Mouse (Mus musculus) hindbrain, embryonic 15.5 days (tissue): ENCODE data around the gene Oas1c. TPM values are rescaled to one million over a fixed set of nuclear protein-coding genes. Genes with fewer than 3 reads are reported as not detected.

ENCODE experiments used
- ATAC-seq: fragments of 200-750 bp; cut with Nextera tagmentation; 2 replicates; pipeline ENCODE4 v1.8.0; 2017; ENCODE audit warnings: low read depth, moderate number of reproducible peaks, moderate TSS enrichment; ENCODE audit not compliant: low FRiP score
- H3K27ac ChIP-seq: fragments of 300-500 bp; sonication (generic); replicated peaks from 2 replicates; pipeline ENCODE4 v1.5.1; 2015; ENCODE audit warnings: mild to moderate bottlenecking, inconsistent platforms
- H3K27me3 ChIP-seq: fragments of 300-500 bp; sonication (generic); 2 replicates; pipeline ENCODE4 v1.6.1; 2015; ENCODE audit warnings: control low read depth, inconsistent platforms
- H3K36me3 ChIP-seq: fragments of 300-500 bp; sonication (generic); 2 replicates; pipeline ENCODE4 v1.6.1; 2015; ENCODE audit warnings: control low read depth, inconsistent platforms
- H3K4me1 ChIP-seq: fragments of 300-500 bp; sonication (generic); replicated peaks from 2 replicates; pipeline ENCODE4 v1.6.1; 2015; ENCODE audit warnings: control low read depth, inconsistent platforms
- H3K4me2 ChIP-seq: fragments of 300-500 bp; sonication (generic); 2 replicates; pipeline ENCODE4 v1.6.1; 2015; ENCODE audit warnings: moderate library complexity, mild to moderate bottlenecking, inconsistent platforms
- H3K4me3 ChIP-seq: fragments of 300-500 bp; sonication (generic); 2 replicates; pipeline ENCODE4 v1.5.1; 2015; ENCODE audit warnings: mild to moderate bottlenecking, inconsistent platforms
- H3K9ac ChIP-seq: fragments of 300-500 bp; sonication (generic); 2 replicates; pipeline ENCODE4 v1.6.1; 2015; ENCODE audit warnings: inconsistent platforms
- H3K9me3 ChIP-seq: fragments of 300-500 bp; sonication (generic); 2 replicates; pipeline ENCODE4 v1.6.1; 2016; ENCODE audit warnings: control low read depth, inconsistent platforms
- WGBS: fragments of 180-500 bp; shearing (Covaris S2); methylation state at CpG from one replicate; pipeline ENCODE4 v1.1.7; 2015; 5-methylcytosine and 5-hydroxymethylcytosine counted together
- microRNA-seq: library from miRNA; unstranded; fragments of <30 nt; microRNA quantifications from one replicate; pipeline ENCODE4, GENCODE M21; 2016
- polyA plus RNA-seq: library from polyadenylated mRNA; unstranded; fragments of >200 nt; fragmentation: Nextera tagmentation; extraction: Ambion mirVana; gene quantifications from 2 replicates; pipeline ENCODE4 v1.2.1, GENCODE M21; 2015

Oas1c gene
- polyA plus RNA-seq, 1 experiment from 2014 or later = 0.32 TPM

DNA sequence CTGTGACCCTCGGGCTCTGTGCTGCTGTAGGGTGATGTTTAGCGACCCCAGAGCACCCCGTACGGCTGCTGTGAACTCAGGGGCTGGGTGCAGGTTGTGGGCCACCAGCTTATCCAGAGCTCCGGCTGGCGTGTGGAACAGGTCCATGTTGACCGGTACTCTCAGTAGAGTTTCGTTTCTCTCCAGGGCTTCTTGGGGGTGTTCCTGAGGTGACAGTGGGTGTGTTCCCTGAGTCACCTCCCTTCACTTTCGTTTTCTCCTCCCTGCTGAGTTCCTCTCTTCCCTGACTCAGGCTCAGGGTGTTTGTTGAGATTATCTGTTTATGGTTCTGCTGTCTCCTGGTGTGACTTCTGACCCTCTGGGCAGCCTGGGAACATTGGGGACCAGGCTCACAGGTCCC, 34.8 kb downstream of the Oas1c start, which contains the start of gene Oas3:
TSS of gene Oas3 (minus strand) at position 184 of the 400 bp plus-strand sequence.
- Histone ChIP-seq H3K9ac (no peak within 1 kb of the TSS), H3K4me2 (no peak within 1 kb of the TSS), H3K4me1 (no peaks in the 10 kb centered on the region), H3K36me3 (no peaks in the 10 kb centered on the region), H3K27ac (no peak within 1 kb of the TSS), H3K4me3 (no peak within 1 kb of the TSS), H3K9me3 (no peaks in the 10 kb centered on the region), H3K27me3 (no peaks in the 10 kb centered on the region)
- WGBS = 80% methylated on average over 9 of the region's 9 CpGs
- ATAC-seq = no peak

DNA sequence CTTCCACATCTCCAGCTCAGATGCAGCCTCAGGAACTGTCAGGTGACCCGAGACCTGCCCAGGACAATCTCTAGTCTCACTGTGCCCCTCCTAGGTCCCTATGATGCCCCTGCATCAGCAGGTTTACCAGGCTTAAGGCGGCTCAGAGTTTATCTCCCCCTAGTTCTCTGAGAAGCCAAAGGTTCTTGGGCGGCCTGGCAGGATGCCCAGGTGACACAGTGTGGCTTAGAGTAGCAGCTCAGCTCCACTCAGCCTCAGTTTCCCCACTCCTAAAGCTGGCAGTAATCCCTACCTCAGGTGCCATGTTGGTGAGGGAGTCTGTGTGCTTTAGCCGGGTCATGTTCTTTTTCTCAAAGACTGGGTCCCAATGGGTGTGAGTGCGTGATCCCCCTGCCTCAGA, 35.5 kb downstream of the Oas1c start:
- no peak overlapping the region for H3K4me3 ChIP-seq
- no peaks in the 10 kb centered on the region for H3K36me3 ChIP-seq
- H3K9me3 ChIP-seq = no peaks in the 10 kb centered on the region
- H3K27ac ChIP-seq = no peak overlapping the region
- no peak overlapping the region for H3K9ac ChIP-seq
- H3K4me2 ChIP-seq = no peak overlapping the region
- ATAC-seq = no peak
- no peaks in the 10 kb centered on the region for H3K27me3 ChIP-seq
- WGBS = 85% methylated on average over 5 of the region's 5 CpGs
- H3K4me1 ChIP-seq = no peaks in the 10 kb centered on the region

DNA sequence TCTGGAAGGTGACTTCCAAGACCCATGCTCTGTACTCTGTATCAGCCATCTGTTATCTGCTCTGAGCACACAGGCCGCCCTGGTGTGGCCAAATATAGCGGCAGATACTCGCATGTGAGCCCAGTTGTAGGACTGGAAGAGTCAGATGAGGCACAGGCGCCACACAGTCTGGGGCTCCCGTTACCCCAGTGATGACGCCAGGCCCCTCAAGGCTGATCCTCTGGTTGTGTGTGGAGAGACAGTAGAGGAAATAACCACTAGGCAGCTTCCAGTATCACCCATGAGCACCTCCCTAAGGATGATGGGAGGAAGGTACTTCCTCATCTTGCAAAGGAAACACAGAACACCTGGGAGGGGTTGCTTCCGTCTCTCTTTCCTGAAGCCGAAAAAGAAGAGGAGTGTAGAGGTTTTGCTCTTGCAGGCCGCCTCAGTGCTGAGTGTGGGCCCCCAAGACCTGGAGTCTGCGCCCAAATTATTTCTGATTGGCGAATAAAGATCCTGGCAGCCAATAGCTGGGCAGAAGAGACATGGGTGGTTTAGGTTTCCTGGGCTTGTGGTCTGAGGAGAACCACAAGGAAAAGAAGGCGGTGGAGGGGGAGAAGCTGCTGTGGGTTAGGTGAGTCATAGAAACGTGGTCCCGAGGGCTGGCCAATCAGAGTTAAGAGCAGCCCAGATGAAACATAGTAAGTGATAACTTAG, 36.9 kb downstream of the Oas1c start:
- Histone ChIP-seq H3K27me3 (no peaks in the 10 kb centered on the region), H3K9me3 (no peaks in the 10 kb centered on the region), H3K9ac (no peak overlapping the region), H3K4me2 (no peak overlapping the region), H3K36me3 (no peaks in the 10 kb centered on the region), H3K27ac (no peak overlapping the region), H3K4me1 (no peaks in the 10 kb centered on the region), H3K4me3 (no peak overlapping the region)
- 82% methylated on average over 14 of the region's 14 CpGs for WGBS
- no peak for ATAC-seq

DNA sequence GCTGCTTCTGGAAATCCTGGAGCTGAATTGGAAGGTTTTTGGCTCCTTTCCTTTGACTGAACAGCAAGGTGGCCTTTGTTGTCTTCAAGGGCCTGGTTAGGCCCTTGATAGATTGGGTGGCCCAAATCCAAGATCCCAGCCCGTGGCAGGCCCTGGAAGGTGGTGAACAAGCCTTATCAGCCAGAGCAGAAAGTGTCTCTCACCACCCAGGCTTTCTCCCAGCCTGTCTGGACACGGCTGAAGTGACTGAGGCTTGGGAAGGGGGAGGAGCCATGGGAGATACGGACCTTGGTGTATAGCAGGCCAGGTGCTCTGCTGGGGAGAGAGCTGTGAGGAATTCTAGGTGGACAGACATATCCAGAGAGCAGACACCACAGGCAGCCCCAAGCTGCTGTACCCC, 42.9 kb downstream of the Oas1c start:
- Histone ChIP-seq H3K9me3 (no peaks in the 10 kb centered on the region), H3K27ac (no peak overlapping the region), H3K4me2 (no peak overlapping the region), H3K4me1 (no peaks in the 10 kb centered on the region), H3K27me3 (no peaks in the 10 kb centered on the region), H3K4me3 (no peak overlapping the region), H3K9ac (no peak overlapping the region), H3K36me3 (no peaks in the 10 kb centered on the region)
- no peak for ATAC-seq
- WGBS = 68% methylated on average over 3 of the region's 3 CpGs

DNA sequence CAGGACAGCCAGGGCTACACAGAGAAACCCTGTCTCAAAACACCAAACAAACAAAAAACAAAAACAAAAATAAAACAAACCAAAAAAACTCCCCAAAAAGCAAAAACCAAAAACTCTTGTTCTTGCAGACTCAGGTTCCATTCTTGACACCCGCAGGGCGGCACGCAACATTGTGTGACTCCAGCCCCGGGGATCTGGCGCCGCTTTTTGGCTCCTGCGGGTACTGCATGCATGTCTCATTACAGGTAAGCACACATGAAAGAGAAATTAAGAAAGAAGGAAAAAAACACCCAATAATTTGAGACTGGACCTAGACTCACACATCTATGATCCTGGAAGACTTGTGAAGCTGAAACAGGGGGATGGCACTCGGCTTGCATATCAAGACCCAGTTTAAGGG, 47.3 kb downstream of the Oas1c start:
- Histone ChIP-seq H3K4me3 (no peak overlapping the region), H3K36me3 (no peaks in the 10 kb centered on the region), H3K27me3 (no peaks in the 10 kb centered on the region), H3K4me2 (no peak overlapping the region), H3K9me3 (no peaks in the 10 kb centered on the region), H3K27ac (no peak overlapping the region), H3K9ac (no peak overlapping the region), H3K4me1 (0 out of 2 replicates have a peak, but pooled peaks cover 4% of the 10 kb centered on the region)
- no peak for ATAC-seq
- whole genome bisulfite sequencing = 73% methylated on average over 8 of the region's 8 CpGs

DNA sequence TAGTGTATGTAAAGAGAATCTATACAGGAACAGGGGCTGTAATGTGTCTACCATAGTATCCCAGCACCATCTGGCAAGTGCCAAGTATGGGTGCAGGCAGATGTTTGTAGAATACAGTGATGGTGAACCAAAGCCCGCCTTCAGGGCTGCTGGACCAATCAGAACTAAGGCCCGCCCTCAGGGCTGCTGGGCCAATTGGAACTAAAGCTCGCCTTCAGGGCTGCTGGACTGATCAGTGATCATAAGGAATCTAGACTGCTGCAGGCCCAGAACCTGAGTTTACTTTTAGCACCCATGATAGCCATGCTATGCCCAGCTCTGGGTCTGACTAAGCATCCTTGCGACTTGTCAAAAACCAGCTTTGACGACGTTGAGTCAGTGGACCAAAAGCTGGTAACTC, 50.4 kb downstream of the Oas1c start:
- WGBS = 24% methylated on average over 6 of the region's 6 CpGs
- Histone ChIP-seq H3K36me3 (no peaks in the 10 kb centered on the region), H3K4me1 (0 out of 2 replicates have a peak, but pooled peaks cover 4% of the 10 kb centered on the region), H3K27ac (no peak overlapping the region), H3K4me3 (no peak overlapping the region), H3K9me3 (no peaks in the 10 kb centered on the region), H3K4me2 (peak overlapping the region; percentile 0; the same call in 1 of the 2 replicates), H3K27me3 (no peaks in the 10 kb centered on the region), H3K9ac (no peak overlapping the region)
- peak; percentile 78; the same call in 1 of the 2 replicates for ATAC-seq

DNA sequence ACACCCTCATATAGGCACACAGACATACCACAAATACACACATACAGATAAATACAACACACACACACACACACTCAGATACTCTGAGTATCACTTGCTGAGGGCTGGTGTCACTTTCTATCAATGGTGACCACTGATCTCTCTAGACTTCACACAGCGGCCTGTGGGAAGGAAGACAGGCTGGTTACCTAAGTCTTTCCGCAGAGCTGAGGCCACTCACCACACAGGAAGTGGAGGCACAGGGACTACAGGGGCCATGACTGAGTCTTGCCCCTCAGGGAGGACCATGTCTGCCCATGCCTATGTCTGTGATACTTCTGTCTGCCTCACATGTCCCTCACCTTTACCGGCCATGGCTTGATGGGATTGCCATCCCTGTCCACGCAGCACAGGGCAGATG, 58.1 kb downstream of the Oas1c start:
- Histone ChIP-seq H3K9me3 (no peaks in the 10 kb centered on the region), H3K27ac (no peak overlapping the region), H3K36me3 (no peaks in the 10 kb centered on the region), H3K4me3 (no peak overlapping the region), H3K4me1 (no peaks in the 10 kb centered on the region), H3K9ac (no peak overlapping the region), H3K27me3 (no peaks in the 10 kb centered on the region), H3K4me2 (no peak overlapping the region)
- no peak for ATAC-seq
- 95% methylated on average over 4 of the region's 4 CpGs for WGBS

DNA sequence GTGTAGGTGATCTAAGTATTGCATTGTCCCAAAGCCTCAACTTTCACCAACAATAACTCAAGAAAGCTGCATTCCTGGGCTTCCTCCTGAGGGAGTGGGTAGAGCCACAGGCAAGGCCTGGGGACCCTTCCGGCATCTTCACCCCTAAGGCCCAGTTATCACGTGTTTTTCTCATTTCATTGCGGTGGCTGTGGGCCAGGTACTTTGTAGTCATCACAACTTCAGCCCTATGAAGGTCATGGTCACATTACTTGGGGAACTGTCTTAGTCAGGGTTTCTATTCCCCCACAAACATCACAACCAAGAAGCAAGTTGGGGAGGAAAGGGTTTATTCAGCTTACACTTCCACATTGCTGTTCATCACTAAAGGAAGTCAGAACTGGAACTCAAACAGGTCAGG, 59.5 kb downstream of the Oas1c start:
- WGBS = 75% methylated on average over 3 of the region's 3 CpGs
- H3K27me3 ChIP-seq = no peaks in the 10 kb centered on the region
- H3K9me3 ChIP-seq = no peaks in the 10 kb centered on the region
- no peaks in the 10 kb centered on the region for H3K36me3 ChIP-seq
- H3K4me2 ChIP-seq = no peak overlapping the region
- ATAC-seq = no peak
- no peak overlapping the region for H3K4me3 ChIP-seq
- no peak overlapping the region for H3K27ac ChIP-seq
- H3K9ac ChIP-seq = no peak overlapping the region
- H3K4me1 ChIP-seq = no peaks in the 10 kb centered on the region

DNA sequence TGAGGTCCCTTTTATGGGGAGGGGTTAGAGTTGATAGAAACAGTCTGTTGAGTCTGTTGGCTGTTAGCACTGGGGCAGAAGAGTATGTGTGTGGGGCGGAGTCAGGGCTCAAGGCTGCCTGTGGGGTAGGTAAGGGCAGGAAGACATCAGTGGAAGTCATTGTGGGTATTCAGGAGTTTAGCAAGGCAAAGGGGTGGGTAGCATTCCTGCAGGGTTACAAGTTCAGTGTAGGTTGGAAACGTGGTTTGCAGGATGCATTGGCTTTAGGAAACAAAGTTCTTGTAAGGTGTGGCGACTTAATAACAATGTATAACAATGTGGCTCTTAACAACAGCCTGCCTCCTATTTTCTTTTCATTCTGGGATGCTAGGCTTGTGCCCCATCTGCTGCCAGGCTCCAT, 61.1 kb downstream of the Oas1c start:
- no peak overlapping the region for H3K4me2 ChIP-seq
- ATAC-seq = no peak
- no peaks in the 10 kb centered on the region for H3K27me3 ChIP-seq
- 77% methylated on average over 3 of the region's 3 CpGs for WGBS
- H3K9ac ChIP-seq = no peak overlapping the region
- no peak overlapping the region for H3K4me3 ChIP-seq
- H3K9me3 ChIP-seq = no peaks in the 10 kb centered on the region
- 0 out of 2 replicates have a peak, but pooled peaks cover 2% of the 10 kb centered on the region for H3K4me1 ChIP-seq
- no peaks in the 10 kb centered on the region for H3K36me3 ChIP-seq
- no peak overlapping the region for H3K27ac ChIP-seq

Small RNA genes within 50 kb of the gene (microRNA-seq; reads per million reads assigned to microRNA genes)
- not detected for gene Gm22907

Other genes with a start within 250 kb of the Oas1c start
- gene Tpcn1, start 223.8 kb downstream of the Oas1c start, polyA plus RNA-seq = 18.1 and 19.7 TPM in 2 replicates
- gene Iqcd, start 223.5 kb downstream of the Oas1c start, polyA plus RNA-seq = 1.6 and 2.3 TPM in 2 replicates
- gene Rita1, start 199.9 kb downstream of the Oas1c start, polyA plus RNA-seq = 28.7 and 31.1 TPM in 2 replicates
- gene Ddx54, start 199.8 kb downstream of the Oas1c start, polyA plus RNA-seq = 37.9 and 41.3 TPM in 2 replicates
- 0.71 and 0.83 TPM in 2 replicates for gene Cfap73, start 178.3 kb downstream of the Oas1c start, polyA plus RNA-seq
- 0.78 and 0.92 TPM in 2 replicates for gene Rasal1, start 163.7 kb downstream of the Oas1c start, polyA plus RNA-seq
- gene Dtx1, start 100.6 kb downstream of the Oas1c start, polyA plus RNA-seq = 56.2 and 69.9 TPM in 2 replicates
- 0.27 and 0.84 TPM in 2 replicates for gene Oas2, start 62.7 kb downstream of the Oas1c start, polyA plus RNA-seq
- gene Oas3, start 34.9 kb downstream of the Oas1c start, polyA plus RNA-seq = 1.1 TPM in 2 replicates
- gene Oas1e, start 17.0 kb downstream of the Oas1c start, polyA plus RNA-seq = 0.39 and 0.72 TPM in 2 replicates
- gene Oas1f, start 34.9 kb upstream of the Oas1c start, polyA plus RNA-seq = not detected in 2 replicates
- gene Oas1h, start 48.9 kb upstream of the Oas1c start, polyA plus RNA-seq = not detected in 2 replicates
- 0.13 and 0.79 TPM in 2 replicates for gene Oas1g, start 75.1 kb upstream of the Oas1c start, polyA plus RNA-seq
- 1.3 and 2.4 TPM in 2 replicates for gene Oas1a, start 95.0 kb upstream of the Oas1c start, polyA plus RNA-seq
- 0.14 TPM in 1 of 2 replicates, not detected in the other for gene Oas1d, start 102.0 kb upstream of the Oas1c start, polyA plus RNA-seq
- gene Rph3a, start 197.6 kb upstream of the Oas1c start, polyA plus RNA-seq = 30.9 and 31.9 TPM in 2 replicates